Mouse (Mus musculus) heart, embryonic 12.5 days (tissue): ENCODE results near the gene Ppard. TPM values are rescaled to one million over a fixed set of nuclear protein-coding genes. Genes with fewer than 3 reads are reported as not detected.

ENCODE experiments used
- ATAC-seq: fragments of 200-750 bp; cut with Nextera tagmentation; 2 replicates; pipeline ENCODE4 v1.8.0; 2017; ENCODE audit warnings: moderate TSS enrichment, moderate library complexity; ENCODE audit not compliant: insufficient number of reproducible peaks, low FRiP score
- H3K27ac ChIP-seq: fragments of 300-500 bp; sonication (generic); 2 replicates; pipeline ENCODE4 v1.5.1; 2016; ENCODE audit warnings: mild to moderate bottlenecking, moderate library complexity; ENCODE audit not compliant: poor library complexity, severe bottlenecking
- H3K27me3 ChIP-seq: fragments of 300-500 bp; sonication (generic); replicated peaks from 2 replicates; pipeline ENCODE4 v1.6.1; 2016; ENCODE audit warnings: mild to moderate bottlenecking, moderate library complexity
- H3K36me3 ChIP-seq: fragments of 300-500 bp; sonication (generic); 2 replicates; pipeline ENCODE4 v1.6.1; 2016; ENCODE audit warnings: mild to moderate bottlenecking, moderate library complexity
- H3K4me1 ChIP-seq: fragments of 300-500 bp; sonication (generic); replicated peaks from 2 replicates; pipeline ENCODE4 v1.6.1; 2016; ENCODE audit warnings: mild to moderate bottlenecking
- H3K4me2 ChIP-seq: fragments of 300-500 bp; sonication (generic); 2 replicates; pipeline ENCODE4 v1.6.1; 2016; ENCODE audit warnings: mild to moderate bottlenecking, moderate library complexity
- H3K4me3 ChIP-seq: fragments of 300-500 bp; sonication (generic); 2 replicates; pipeline ENCODE4 v1.5.1; 2016; ENCODE audit warnings: mild to moderate bottlenecking
- H3K9ac ChIP-seq: fragments of 300-500 bp; sonication (generic); 2 replicates; pipeline ENCODE4 v1.6.1; 2016; ENCODE audit warnings: mild to moderate bottlenecking, moderate library complexity
- H3K9me3 ChIP-seq: fragments of 300-500 bp; sonication (generic); replicated peaks from 2 replicates; pipeline ENCODE4 v1.6.1; 2016; ENCODE audit warnings: mild to moderate bottlenecking, moderate library complexity
- WGBS: fragments of 180-500 bp; shearing (Covaris S2); methylation state at CpG from one replicate; pipeline ENCODE4 v1.1.7; 2016; 5-methylcytosine and 5-hydroxymethylcytosine counted together
- polyA plus RNA-seq: library from polyadenylated mRNA; unstranded; fragments of >200 nt; fragmentation: Nextera tagmentation; extraction: Ambion mirVana; gene quantifications from 2 replicates; pipeline ENCODE4 v1.2.1, GENCODE M21; 2016

Ppard gene
- polyA plus RNA-seq, 1 experiment from 2014 or later = 1.4 TPM

DNA sequence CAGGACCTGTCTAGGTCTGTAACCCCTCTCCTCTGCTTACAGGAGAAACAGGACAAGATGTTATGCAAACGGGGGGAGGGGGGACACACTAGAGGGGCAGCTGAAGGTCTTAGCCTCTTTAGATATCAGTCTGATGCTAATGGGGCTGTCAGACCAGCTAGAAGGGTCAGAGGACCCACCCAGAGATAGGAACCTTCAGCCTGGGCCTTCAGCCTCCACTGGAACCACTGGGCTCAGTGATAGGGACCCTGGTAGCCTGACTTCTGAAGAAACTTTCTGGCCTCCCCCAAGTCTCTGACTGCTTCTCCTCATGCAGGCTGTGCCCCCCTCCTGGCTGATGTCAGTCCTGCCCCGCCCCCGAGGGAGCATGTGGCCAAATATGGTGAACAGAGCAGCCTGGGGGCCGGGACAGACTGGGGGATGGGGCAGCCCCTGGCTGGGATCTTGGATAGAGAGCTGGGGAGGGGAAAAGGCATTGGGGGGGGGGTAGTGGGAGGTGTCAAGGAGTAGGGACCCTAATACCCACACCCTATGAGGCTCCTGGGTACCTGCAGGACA lies 111.6 kb downstream of the Ppard start:
- 10% methylated on average over 4 of the region's 4 CpGs for WGBS
- Histone ChIP-seq H3K27me3 (no peaks in the 10 kb centered on the region), H3K4me1 (peaks cover 86% of the 10 kb centered on the region), H3K27ac (peak overlapping the region; percentile 90), H3K9ac (peak overlapping the region; percentile 65), H3K36me3 (peaks cover 11% of the 10 kb centered on the region), H3K9me3 (no peaks in the 10 kb centered on the region), H3K4me2 (peak overlapping the region; percentile 56), H3K4me3 (no peak overlapping the region)
- peak; percentile 34; the same call in 1 of the 2 replicates for ATAC-seq

- Histone ChIP-seq H3K27me3 (no peaks in the 10 kb centered on the region), H3K27ac (peak overlapping the region; percentile 90), H3K4me3 (no peak overlapping the region), H3K9ac (peak overlapping the region; percentile 65), H3K4me2 (peak overlapping the region; percentile 56), H3K4me1 (peaks cover 92% of the 10 kb centered on the region), H3K36me3 (peaks cover 6% of the 10 kb centered on the region), H3K9me3 (no peaks in the 10 kb centered on the region)
- ATAC-seq = no peak
- 36% methylated on average over 3 of the region's 3 CpGs for WGBS
These were observed 112.2 kb downstream of the Ppard start for GRCm38 (mm10) chr17:28344670-28345069.

DNA sequence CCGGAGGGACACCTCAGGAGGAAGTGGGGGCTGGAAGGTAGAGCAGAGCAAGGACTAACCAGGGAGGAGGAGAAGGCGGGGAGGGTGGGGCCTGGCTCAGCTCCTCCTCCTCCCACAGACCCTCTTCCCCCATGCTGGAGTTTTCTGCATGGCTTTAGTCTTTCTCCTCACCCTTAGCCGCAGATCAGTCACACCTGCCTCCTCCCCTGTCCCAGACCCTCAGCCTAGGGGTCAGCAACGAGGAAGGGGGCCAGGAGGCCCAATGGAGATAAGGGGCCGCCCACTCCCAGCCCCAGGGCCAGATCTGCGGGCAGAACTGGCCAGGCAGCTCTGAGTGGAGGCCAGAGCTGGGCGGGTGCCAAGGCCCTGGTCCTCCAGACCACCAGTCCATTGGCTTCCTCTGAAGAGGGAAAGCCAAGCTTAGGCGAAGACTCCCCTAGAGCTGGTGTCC lies 112.8 kb downstream of the Ppard start:
- peak overlapping the region; percentile 56 for H3K4me2 ChIP-seq
- H3K27ac ChIP-seq = peak overlapping the region; percentile 90
- no peaks in the 10 kb centered on the region for H3K36me3 ChIP-seq
- H3K4me1 ChIP-seq = peaks cover 88% of the 10 kb centered on the region
- H3K9me3 ChIP-seq = no peaks in the 10 kb centered on the region
- peak overlapping the region; percentile 12; the same call in 1 of the 2 replicates for H3K4me3 ChIP-seq
- ATAC-seq = no peak
- H3K9ac ChIP-seq = peak overlapping the region; percentile 65
- no peaks in the 10 kb centered on the region for H3K27me3 ChIP-seq
- WGBS = 3% methylated on average over 8 of the region's 8 CpGs

GRCm38 (mm10) chr17:28345882-28346281 lies 113.4 kb downstream of the Ppard start:
- Histone ChIP-seq H3K27ac (peak overlapping the region; percentile 90), H3K4me1 (peaks cover 83% of the 10 kb centered on the region), H3K27me3 (no peaks in the 10 kb centered on the region), H3K4me3 (peak overlapping the region; percentile 12; the same call in 1 of the 2 replicates), H3K4me2 (peak overlapping the region; percentile 56), H3K36me3 (no peaks in the 10 kb centered on the region), H3K9ac (peak overlapping the region; percentile 65), H3K9me3 (no peaks in the 10 kb centered on the region)
- WGBS = 6% methylated on average over 10 of the region's 10 CpGs
- ATAC-seq = no peak

GRCm38 (mm10) chr17:28347327-28347726 lies 114.8 kb downstream of the Ppard start:
- no peak overlapping the region for H3K27ac ChIP-seq
- peaks cover 8% of the 10 kb centered on the region; the same call in 1 of the 2 replicates for H3K27me3 ChIP-seq
- H3K4me1 ChIP-seq = peaks cover 80% of the 10 kb centered on the region
- no peaks in the 10 kb centered on the region for H3K9me3 ChIP-seq
- ATAC-seq = no peak
- H3K4me3 ChIP-seq = no peak overlapping the region
- no peak overlapping the region for H3K4me2 ChIP-seq
- 84% methylated on average over 10 of the region's 10 CpGs for WGBS
- H3K36me3 ChIP-seq = no peaks in the 10 kb centered on the region
- H3K9ac ChIP-seq = no peak overlapping the region

DNA sequence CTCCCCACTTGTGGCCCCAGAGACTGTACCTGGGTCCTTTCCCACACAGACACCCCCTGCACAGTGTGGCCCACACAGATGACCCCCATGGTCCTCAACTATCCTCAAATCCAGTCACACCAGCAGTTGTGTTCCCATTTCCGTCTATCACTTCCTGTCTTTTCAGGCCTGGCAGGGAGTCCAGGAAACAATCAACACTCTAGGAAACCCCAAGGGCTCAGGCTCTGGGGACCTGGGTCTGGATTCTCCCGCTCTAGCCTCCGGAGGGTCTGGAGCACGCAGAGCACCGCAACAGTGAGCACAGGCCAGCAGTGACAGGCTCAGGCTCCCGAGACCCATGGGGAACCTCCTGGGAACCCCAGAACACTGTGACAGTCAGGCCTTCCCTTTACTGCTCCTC lies 115.7 kb downstream of the Ppard start:
- peak overlapping the region; percentile 88 for H3K9ac ChIP-seq
- H3K4me3 ChIP-seq = peak overlapping the region; percentile 78
- peak overlapping the region; percentile 77 for H3K4me2 ChIP-seq
- 43% methylated on average over 6 of the region's 6 CpGs for WGBS
- ATAC-seq = no peak
- H3K36me3 ChIP-seq = no peaks in the 10 kb centered on the region
- H3K27ac ChIP-seq = no peak overlapping the region
- peaks cover 71% of the 10 kb centered on the region for H3K4me1 ChIP-seq
- H3K9me3 ChIP-seq = no peaks in the 10 kb centered on the region
- peaks cover 14% of the 10 kb centered on the region; the same call in 1 of the 2 replicates for H3K27me3 ChIP-seq

GRCm38 (mm10) chr17:28349264-28349880 lies 116.9 kb downstream of the Ppard start:
- Histone ChIP-seq H3K4me2 (peak overlapping the region; percentile 77), H3K27me3 (peaks cover 26% of the 10 kb centered on the region; the same call in 1 of the 2 replicates), H3K36me3 (no peaks in the 10 kb centered on the region), H3K4me1 (peaks cover 61% of the 10 kb centered on the region), H3K9me3 (no peaks in the 10 kb centered on the region), H3K4me3 (peak overlapping the region; percentile 78), H3K27ac (peak overlapping the region; percentile 83), H3K9ac (peak overlapping the region; percentile 88)
- WGBS = 12% methylated on average over 13 of the region's 13 CpGs
- no peak for ATAC-seq

DNA sequence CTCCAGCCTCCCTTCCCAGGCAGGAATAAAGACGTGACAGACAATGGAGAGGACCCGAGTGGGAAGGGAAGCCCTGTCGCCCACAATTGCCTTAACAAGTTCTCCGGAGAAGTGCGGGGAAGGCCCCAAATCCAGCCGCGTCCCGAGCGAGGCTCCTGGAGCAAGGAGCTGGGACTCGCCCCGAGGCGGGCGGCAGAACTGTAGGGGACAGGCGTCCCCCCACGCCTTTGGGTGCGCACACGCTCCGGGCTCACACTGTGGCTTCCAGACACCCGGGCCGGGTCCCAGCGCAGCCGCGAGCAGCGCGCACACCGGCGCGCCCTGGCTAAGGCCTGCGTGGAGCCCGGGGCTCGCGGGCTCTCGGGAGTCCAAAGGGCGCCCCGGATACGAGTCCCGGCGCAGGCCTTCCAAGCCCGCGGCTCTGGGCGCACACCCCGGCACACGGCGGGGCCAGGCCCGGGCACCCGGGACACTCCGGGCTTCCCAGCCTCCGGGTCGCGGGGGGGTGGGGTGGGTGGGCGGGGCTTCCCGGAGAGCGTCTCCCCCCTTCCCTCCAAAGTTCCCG lies 117.5 kb downstream of the Ppard start:
- Histone ChIP-seq H3K4me1 (peaks cover 55% of the 10 kb centered on the region), H3K9ac (peak overlapping the region; percentile 88)
- WGBS = under 1% methylated on average over 53 of the region's 54 CpGs

DNA sequence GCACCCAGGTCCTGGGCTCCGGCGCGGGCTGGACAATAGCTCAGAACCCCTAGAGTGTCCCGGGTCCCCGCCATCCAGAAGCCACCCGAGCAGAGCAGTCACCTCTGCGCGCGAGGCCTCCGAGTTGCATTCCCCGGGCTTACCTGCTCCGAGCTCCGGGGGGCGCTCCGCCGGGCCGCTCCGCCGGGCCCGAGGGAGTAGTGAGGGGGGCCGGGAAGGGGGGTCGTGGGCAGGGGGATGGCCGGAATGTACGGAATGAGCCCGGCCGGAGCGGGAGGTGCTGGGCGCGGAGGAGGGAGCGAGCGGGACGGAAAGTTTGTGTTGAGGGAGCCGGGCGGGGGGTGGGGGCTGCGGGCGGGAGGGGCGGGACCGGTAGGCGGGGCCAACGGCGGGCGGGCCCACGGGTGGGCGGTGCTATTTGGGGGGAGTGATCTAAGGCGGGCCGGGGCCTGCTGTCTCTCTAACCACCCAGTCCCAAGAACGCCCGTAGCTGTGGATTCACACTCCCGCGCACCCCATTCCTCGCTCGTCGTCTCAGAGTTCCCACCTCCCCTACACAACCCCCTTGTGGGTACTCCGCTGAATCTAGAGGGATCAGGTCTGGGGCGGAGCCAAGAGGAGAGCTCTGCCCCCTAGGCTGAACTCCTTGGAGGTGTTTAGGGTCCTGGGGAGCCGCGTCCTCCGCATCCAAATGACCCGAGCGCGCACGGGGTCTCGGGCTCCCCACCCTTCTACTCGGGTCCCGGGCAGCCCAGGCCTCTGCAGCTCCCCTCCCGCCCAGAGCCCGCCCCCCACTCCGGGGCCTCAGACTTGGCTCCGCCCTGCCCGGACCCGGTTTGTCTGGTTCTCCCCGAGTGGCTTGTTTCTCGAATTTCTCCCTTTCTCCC lies 118.2 kb downstream of the Ppard start, which contains the start of gene Tead3:
Tead3 (minus strand) TSS at position 352 of the 887 bp plus-strand sequence.
- Histone ChIP-seq H3K4me1 (peaks cover 48% of the 10 kb centered on the region), H3K4me2 (peak within 1 kb of the TSS; percentile 77), H3K4me3 (peak within 1 kb of the TSS; percentile 78), H3K27ac (peak within 1 kb of the TSS; percentile 83), H3K9ac (peak within 1 kb of the TSS; percentile 88), H3K36me3 (no peaks in the 10 kb centered on the region), H3K27me3 (peaks cover 26% of the 10 kb centered on the region; the same call in 1 of the 2 replicates), H3K9me3 (no peaks in the 10 kb centered on the region)
- ATAC-seq = peak; percentile 85
- WGBS = under 1% methylated on average over 64 of the region's 73 CpGs

More for the DNA sequence above, 117.5 kb downstream of the Ppard start:
- ATAC-seq = peak; percentile 52
- peak overlapping the region; percentile 77 for H3K4me2 ChIP-seq
- peak overlapping the region; percentile 78 for H3K4me3 ChIP-seq
- no peaks in the 10 kb centered on the region for H3K9me3 ChIP-seq
- H3K27ac ChIP-seq = peak overlapping the region; percentile 83
- H3K27me3 ChIP-seq = peaks cover 26% of the 10 kb centered on the region; the same call in 1 of the 2 replicates
- no peaks in the 10 kb centered on the region for H3K36me3 ChIP-seq
